Mouse (Mus musculus) heart, adult 2 months (tissue): ENCODE data around the gene St7.

ENCODE experiments used
- CTCF ChIP-seq: fragments of 200-600 bp; IDR thresholded peaks from 2 replicates; pipeline ENCODE4 v1.8.1; 2022; ENCODE audit warnings: antibody characterized with exemption, mild to moderate bottlenecking, moderate library complexity
- POLR2A ChIP-seq: fragments of 200-500 bp; IDR thresholded peaks from 2 replicates; pipeline ENCODE4 v1.6.1; 2011; ENCODE audit warnings: mild to moderate bottlenecking, low read depth, low read length, control low read depth; ENCODE audit not compliant: insufficient read depth

GRCm38 (mm10) chr6:17740128-17740527, 47.4 kb downstream of the St7 start:
- TF ChIP-seq CTCF (no peak), POLR2A (no peak)
